Mouse (Mus musculus) spleen, postnatal 36 days (tissue): ENCODE data around the gene Syde2.

Experiments
- DNase-seq, 2 experiments: peaks; one replicate each; pipeline ENCODE4 v3.0.0; 2022; ENCODE audit warnings: low spot score in 2 of 2, mixed read lengths in 1 of 2

Syde2 gene

GRCm38 (mm10) chr3:146053082-146053814 is 65.6 kb downstream of the Syde2 start:
- no peak for DNase-seq

- no peak for DNase-seq
Measured at GRCm38 (mm10) chr3:146053873-146054272, 66.2 kb downstream of the Syde2 start.

DNA sequence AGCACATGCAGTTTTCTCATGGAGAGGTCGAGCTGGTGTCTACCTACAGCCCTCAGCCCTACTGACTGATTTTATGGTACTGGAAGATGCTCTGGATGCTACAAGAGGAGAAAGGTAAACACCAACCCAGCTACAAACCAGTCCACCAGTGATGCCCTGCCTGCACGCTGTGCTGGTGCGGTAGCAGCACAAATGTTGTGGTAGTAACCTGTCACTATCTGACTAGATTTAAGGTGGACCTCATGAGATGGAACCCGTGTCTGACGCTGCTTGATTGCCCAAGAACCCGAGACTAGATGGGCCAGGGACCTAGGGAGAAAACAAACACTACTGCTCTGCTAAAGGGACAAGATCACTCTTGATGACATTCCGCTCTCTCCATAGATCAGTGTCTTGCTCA is 69.5 kb downstream of the Syde2 start:
- no peak for DNase-seq

DNA sequence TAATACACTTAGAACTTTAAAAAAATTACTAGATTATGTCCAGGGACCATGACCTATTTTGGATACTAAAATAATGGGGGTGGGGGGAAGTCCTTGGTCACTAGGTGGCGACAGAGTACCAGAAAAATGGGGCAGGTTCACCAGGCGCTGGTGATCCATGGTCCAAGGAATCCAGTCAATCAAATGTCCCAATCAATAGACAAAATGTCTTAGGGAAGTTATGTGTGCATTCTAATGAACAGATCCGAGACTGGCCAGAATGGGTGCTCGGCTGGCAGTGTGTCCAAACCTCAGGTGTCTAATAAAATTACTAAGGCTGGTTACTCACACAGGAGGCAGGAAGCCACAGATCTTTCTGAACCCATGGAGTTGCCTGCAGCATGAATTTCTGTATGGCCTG is 70.6 kb downstream of the Syde2 start:
- peak in 1 of 2 experiments; percentile 24 for DNase-seq

DNA sequence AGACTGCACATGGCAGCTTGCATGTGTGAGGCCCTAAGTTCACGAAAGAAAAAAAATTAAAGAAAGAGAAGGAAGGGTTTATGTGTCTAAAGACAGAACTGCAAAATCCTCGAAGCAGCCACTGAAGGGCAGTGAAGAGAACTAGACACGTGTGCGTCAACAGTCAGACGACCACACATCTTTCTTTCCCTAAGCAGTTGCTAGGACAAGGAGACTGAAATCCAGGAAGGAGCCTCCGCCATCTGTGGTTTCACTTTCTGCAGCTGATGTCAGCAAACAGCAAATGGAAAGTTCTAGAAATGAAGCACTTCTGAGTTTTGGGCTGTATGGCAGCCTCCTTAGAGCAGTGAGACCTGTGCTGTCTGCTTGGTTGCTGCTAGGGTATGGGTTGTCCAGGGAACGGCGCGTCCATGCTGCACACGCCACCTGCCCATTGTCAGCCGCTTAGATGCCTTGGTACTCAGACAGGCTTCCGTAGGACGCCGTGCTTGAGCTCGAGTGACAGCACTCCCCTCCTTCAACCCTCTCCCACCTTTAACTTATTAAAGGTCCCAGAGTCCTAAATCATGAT is 71.8 kb downstream of the Syde2 start:
- no peak for DNase-seq

- DNase-seq, result no peak
Measured at GRCm38 (mm10) chr3:146063146-146063545, 75.5 kb downstream of the Syde2 start.

DNA sequence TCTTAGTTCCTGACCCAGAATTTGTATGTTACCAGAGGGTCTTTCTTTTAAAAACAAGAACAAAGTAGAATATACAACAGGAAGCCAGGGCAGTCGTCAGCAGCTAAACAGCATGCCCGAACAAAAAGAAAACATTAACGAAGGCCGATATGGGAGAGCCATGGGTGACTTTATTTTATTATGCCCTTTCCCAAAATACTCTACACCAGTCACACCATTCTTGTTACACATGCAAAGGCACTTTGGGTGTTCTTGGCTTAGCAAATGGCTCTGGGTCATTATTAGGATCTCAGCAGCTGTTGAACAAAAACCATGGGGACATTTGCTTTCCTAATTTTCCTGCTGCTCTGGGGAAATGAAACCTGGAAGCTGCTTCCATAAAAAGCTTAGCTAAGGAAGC is 81.6 kb downstream of the Syde2 start:
- no peak for DNase-seq
